Mouse (Mus musculus): ENCODE measurements around the gene Olfr476.
"Not testable (repeated sequence)": the region's sequence is repeated elsewhere in the genome, so short reads cannot be mapped to it uniquely, and the experiment has no call there.

Gene Olfr476

GRCm38 (mm10) chr7:107964503-107964902 lies at the start of gene Olfr476:
Olfr476 (plus strand) TSS chr7:107964803.
- Histone ChIP-seq H3K4me3 (replicated peaks; ENCODE audit: low read length) (no peak within 1 kb of the TSS), H3K9me3 (ENCODE audit: low read length) (no peaks in the 10 kb centered on the region), H3K36me3 (ENCODE audit: insufficient read depth, low read length) (no peaks in the 10 kb centered on the region), H3K4me1 (replicated peaks; ENCODE audit: low read depth, low read length) (no peaks in the 10 kb centered on the region), H3K27me3 (ENCODE audit: insufficient read depth, low read length) (no peaks in the 10 kb centered on the region)
- TF ChIP-seq CTCF (conservative IDR thresholded peaks at IDR 0.05; ENCODE audit: low read length) (no peak), NANOG (IDR thresholded peaks at IDR 0.05; ENCODE audit: borderline replicate concordance, low read length) (no peak), POU5F1 (IDR thresholded peaks at IDR 0.05; ENCODE audit: borderline replicate concordance, low read length) (no peak)

- no peaks in the 10 kb centered on the region for H3K27me3 ChIP-seq (ENCODE audit: insufficient read depth, low read length)
- H3K36me3 ChIP-seq (ENCODE audit: insufficient read depth, low read length), result no peaks in the 10 kb centered on the region
- H3K4me1 ChIP-seq (replicated peaks; ENCODE audit: low read depth, low read length), result no peaks in the 10 kb centered on the region
- no peak for TF ChIP-seq CTCF (conservative IDR thresholded peaks at IDR 0.05; ENCODE audit: low read length)
- no peak for TF ChIP-seq NANOG (IDR thresholded peaks at IDR 0.05; ENCODE audit: borderline replicate concordance, low read length)
- no peak for TF ChIP-seq POU5F1 (IDR thresholded peaks at IDR 0.05; ENCODE audit: borderline replicate concordance, low read length)
- H3K9me3 ChIP-seq (ENCODE audit: low read length), result no peaks in the 10 kb centered on the region
- no peak within 1 kb of the TSS for H3K4me3 ChIP-seq (replicated peaks; ENCODE audit: low read length)
Observed at GRCm38 (mm10) chr7:107930146-107930545, 34.5 kb upstream of the Olfr476 start, which contains the start of gene Olfr473. Olfr473 (plus strand) TSS chr7:107930446.

GRCm38 (mm10) chr7:107952539-107952938 lies 12.1 kb upstream of the Olfr476 start:
- not testable (repeated sequence) for H3K4me1 ChIP-seq (replicated peaks; ENCODE audit: low read depth, low read length); H3K4me3 ChIP-seq (replicated peaks; ENCODE audit: low read length); H3K36me3 ChIP-seq (ENCODE audit: insufficient read depth, low read length); H3K27me3 ChIP-seq (ENCODE audit: insufficient read depth, low read length)
- H3K9me3 ChIP-seq (ENCODE audit: low read length), result peaks cover 12% of the 10 kb centered on the region

GRCm38 (mm10) chr7:107954343-107954742 lies 10.3 kb upstream of the Olfr476 start, which contains the start of gene Olfr474:
Olfr474 (plus strand) TSS chr7:107954643.
- Histone ChIP-seq H3K9me3 (ENCODE audit: low read length) (peaks cover 26% of the 10 kb centered on the region), H3K4me3 (replicated peaks; ENCODE audit: low read length) (no peak within 1 kb of the TSS), H3K4me1 (replicated peaks; ENCODE audit: low read depth, low read length) (no peaks in the 10 kb centered on the region), H3K36me3 (ENCODE audit: insufficient read depth, low read length) (no peaks in the 10 kb centered on the region), H3K27me3 (ENCODE audit: insufficient read depth, low read length) (no peaks in the 10 kb centered on the region)
- TF ChIP-seq POU5F1 (IDR thresholded peaks at IDR 0.05; ENCODE audit: borderline replicate concordance, low read length) (no peak), NANOG (IDR thresholded peaks at IDR 0.05; ENCODE audit: borderline replicate concordance, low read length) (no peak)

- Histone ChIP-seq H3K36me3 (ENCODE audit: insufficient read depth, low read length) (no peaks in the 10 kb centered on the region), H3K4me1 (replicated peaks; ENCODE audit: low read depth, low read length) (no peaks in the 10 kb centered on the region), H3K27me3 (ENCODE audit: insufficient read depth, low read length) (no peaks in the 10 kb centered on the region), H3K9me3 (ENCODE audit: low read length) (no peaks in the 10 kb centered on the region), H3K4me3 (replicated peaks; ENCODE audit: low read length) (no peak within 1 kb of the TSS)
- no peak for TF ChIP-seq NANOG (IDR thresholded peaks at IDR 0.05; ENCODE audit: borderline replicate concordance, low read length)
- no peak for TF ChIP-seq POU5F1 (IDR thresholded peaks at IDR 0.05; ENCODE audit: borderline replicate concordance, low read length)
- no peak for TF ChIP-seq CTCF (conservative IDR thresholded peaks at IDR 0.05; ENCODE audit: low read length)
Observed at GRCm38 (mm10) chr7:107986393-107986792, 21.8 kb downstream of the Olfr476 start, which contains the start of gene Olfr477. Olfr477 (plus strand) TSS chr7:107986693.

- peaks cover 25% of the 10 kb centered on the region for H3K9me3 ChIP-seq (ENCODE audit: low read length)
- not testable (repeated sequence) for H3K27me3 ChIP-seq (ENCODE audit: insufficient read depth, low read length); H3K4me3 ChIP-seq (replicated peaks; ENCODE audit: low read length); H3K36me3 ChIP-seq (ENCODE audit: insufficient read depth, low read length); H3K4me1 ChIP-seq (replicated peaks; ENCODE audit: low read depth, low read length)
- TF ChIP-seq NANOG (IDR thresholded peaks at IDR 0.05; ENCODE audit: borderline replicate concordance, low read length), result peak; percentile 57; the same call in 1 of the 2 replicates
Observed at GRCm38 (mm10) chr7:108014256-108014655, 49.7 kb downstream of the Olfr476 start.
